Mouse (Mus musculus) neural tube, embryonic 13.5 days (tissue): ENCODE results near the gene Map3k1. TPM values are rescaled to one million over a fixed set of nuclear protein-coding genes. Genes with fewer than 3 reads are reported as not detected.

Source experiments
- ATAC-seq: fragments of 200-750 bp; cut with Nextera tagmentation; 2 replicates; pipeline ENCODE4 v1.8.0; 2017; ENCODE audit warnings: low read depth, mild to moderate bottlenecking, moderate TSS enrichment, moderate library complexity
- H3K27ac ChIP-seq: fragments of 300-500 bp; sonication (generic); replicated peaks from 2 replicates; pipeline ENCODE4 v1.5.1; 2015; ENCODE audit warnings: moderate library complexity, mild to moderate bottlenecking, inconsistent platforms
- H3K27me3 ChIP-seq: fragments of 300-500 bp; sonication (generic); 2 replicates; pipeline ENCODE4 v1.6.1; 2015; ENCODE audit warnings: mild to moderate bottlenecking, inconsistent platforms
- H3K36me3 ChIP-seq: fragments of 300-500 bp; sonication (generic); 2 replicates; pipeline ENCODE4 v1.6.1; 2015; ENCODE audit warnings: mild to moderate bottlenecking, inconsistent platforms
- H3K4me1 ChIP-seq: fragments of 300-500 bp; sonication (generic); replicated peaks from 2 replicates; pipeline ENCODE4 v1.6.1; 2015; ENCODE audit warnings: inconsistent platforms
- H3K4me2 ChIP-seq: fragments of 300-500 bp; sonication (generic); 2 replicates; pipeline ENCODE4 v1.6.1; 2015; ENCODE audit warnings: inconsistent platforms, mild to moderate bottlenecking, moderate library complexity
- H3K4me3 ChIP-seq: fragments of 300-500 bp; sonication (generic); 2 replicates; pipeline ENCODE4 v1.5.1; 2015; ENCODE audit warnings: mild to moderate bottlenecking, inconsistent platforms
- H3K9ac ChIP-seq: fragments of 300-500 bp; sonication (generic); 2 replicates; pipeline ENCODE4 v1.6.1; 2015; ENCODE audit warnings: moderate library complexity, mild to moderate bottlenecking, inconsistent platforms
- H3K9me3 ChIP-seq: fragments of 300-500 bp; sonication (generic); 2 replicates; pipeline ENCODE4 v1.6.1; 2016; ENCODE audit warnings: inconsistent platforms
- WGBS: fragments of 180-500 bp; shearing (Covaris S2); methylation state at CpG from one replicate; pipeline ENCODE4 v1.1.7; 2015; 5-methylcytosine and 5-hydroxymethylcytosine counted together
- polyA plus RNA-seq: library from polyadenylated mRNA; unstranded; fragments of >200 nt; fragmentation: Nextera tagmentation; extraction: Ambion mirVana; gene quantifications from 2 replicates; pipeline ENCODE4 v1.2.1, GENCODE M21; 2015

Gene Map3k1
- polyA plus RNA-seq, 1 experiment from 2014 or later = 12.2 TPM

DNA sequence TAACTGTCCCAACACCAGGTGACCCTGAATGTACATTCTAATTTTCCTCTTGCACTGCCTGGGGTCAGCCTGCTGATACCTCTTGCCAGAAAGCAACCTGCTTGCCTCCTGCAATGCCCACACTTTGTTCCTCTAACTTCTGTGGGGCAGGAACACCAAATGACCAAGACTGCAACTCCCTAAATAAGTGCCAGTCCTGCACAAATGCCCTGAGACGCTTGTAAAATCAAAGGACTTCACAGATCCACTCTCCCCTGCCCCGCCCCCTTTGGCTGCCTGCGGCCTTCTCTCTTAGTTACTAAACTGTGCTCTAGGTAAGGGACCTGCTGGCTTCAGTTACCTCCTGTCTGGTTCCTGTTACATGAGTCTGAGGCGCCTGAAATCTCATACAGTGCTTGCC lies 7.9 kb downstream of the Map3k1 start:
- Histone ChIP-seq H3K4me2 (no peak overlapping the region), H3K9me3 (no peaks in the 10 kb centered on the region), H3K4me1 (peaks cover 89% of the 10 kb centered on the region), H3K27me3 (no peaks in the 10 kb centered on the region), H3K4me3 (no peak overlapping the region), H3K9ac (no peak overlapping the region), H3K36me3 (no peaks in the 10 kb centered on the region), H3K27ac (no peak overlapping the region)
- ATAC-seq = no peak
- 41% methylated on average over 4 of the region's 4 CpGs for WGBS

DNA sequence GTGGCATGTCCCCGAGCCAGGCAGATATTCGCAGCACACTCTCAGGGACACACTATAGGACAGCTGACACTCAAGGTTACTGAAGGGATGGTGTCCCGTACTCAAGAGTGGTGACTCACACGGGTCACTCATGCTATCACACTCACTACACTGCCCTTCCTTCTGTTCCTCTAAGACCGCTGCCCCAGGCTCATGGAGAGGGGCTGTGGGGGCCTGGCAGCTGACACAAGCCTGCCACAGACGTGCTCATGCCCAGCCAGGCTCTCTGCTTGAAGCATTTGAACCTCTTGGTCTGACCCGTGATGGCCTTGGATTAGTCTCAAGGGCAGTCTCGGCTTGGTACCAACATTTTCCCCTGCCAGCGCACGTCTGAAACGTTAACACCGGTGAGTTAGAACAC lies 10.7 kb downstream of the Map3k1 start:
- Histone ChIP-seq H3K9me3 (no peaks in the 10 kb centered on the region), H3K4me1 (peaks cover 75% of the 10 kb centered on the region), H3K27ac (no peak overlapping the region), H3K27me3 (no peaks in the 10 kb centered on the region), H3K4me2 (no peak overlapping the region), H3K36me3 (no peaks in the 10 kb centered on the region), H3K9ac (0 out of 2 replicates have a peak overlapping the region, but pooled peaks have one; percentile 17), H3K4me3 (no peak overlapping the region)
- no peak for ATAC-seq
- WGBS = 68% methylated on average over 12 of the region's 12 CpGs

DNA sequence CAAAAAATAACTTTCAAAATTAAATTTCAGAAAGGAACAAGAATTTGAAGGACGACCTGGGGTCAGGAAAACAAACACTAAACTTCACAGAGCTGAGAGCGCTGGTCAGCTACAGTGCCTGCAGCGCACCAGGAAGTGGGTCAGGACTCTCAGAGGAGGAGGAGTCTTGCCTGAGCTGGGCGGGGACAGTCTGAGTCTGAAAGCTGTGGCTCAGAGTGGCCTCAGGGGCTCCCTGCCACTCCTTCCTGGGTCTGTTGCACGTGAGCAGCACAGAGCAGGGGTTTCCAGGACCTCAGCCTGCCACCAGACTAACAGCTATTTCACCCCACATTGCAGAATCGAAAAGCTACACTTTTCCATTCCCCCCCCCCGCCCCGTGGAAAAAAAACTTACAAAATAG lies 11.8 kb downstream of the Map3k1 start:
- H3K4me1 ChIP-seq = peaks cover 76% of the 10 kb centered on the region
- no peak overlapping the region for H3K9ac ChIP-seq
- no peak overlapping the region for H3K4me2 ChIP-seq
- no peak overlapping the region for H3K4me3 ChIP-seq
- no peaks in the 10 kb centered on the region for H3K36me3 ChIP-seq
- no peaks in the 10 kb centered on the region for H3K9me3 ChIP-seq
- no peak overlapping the region for H3K27ac ChIP-seq
- peak; percentile 70; the same call in 1 of the 2 replicates for ATAC-seq
- WGBS = 13% methylated on average over 8 of the region's 8 CpGs
- H3K27me3 ChIP-seq = no peaks in the 10 kb centered on the region

DNA sequence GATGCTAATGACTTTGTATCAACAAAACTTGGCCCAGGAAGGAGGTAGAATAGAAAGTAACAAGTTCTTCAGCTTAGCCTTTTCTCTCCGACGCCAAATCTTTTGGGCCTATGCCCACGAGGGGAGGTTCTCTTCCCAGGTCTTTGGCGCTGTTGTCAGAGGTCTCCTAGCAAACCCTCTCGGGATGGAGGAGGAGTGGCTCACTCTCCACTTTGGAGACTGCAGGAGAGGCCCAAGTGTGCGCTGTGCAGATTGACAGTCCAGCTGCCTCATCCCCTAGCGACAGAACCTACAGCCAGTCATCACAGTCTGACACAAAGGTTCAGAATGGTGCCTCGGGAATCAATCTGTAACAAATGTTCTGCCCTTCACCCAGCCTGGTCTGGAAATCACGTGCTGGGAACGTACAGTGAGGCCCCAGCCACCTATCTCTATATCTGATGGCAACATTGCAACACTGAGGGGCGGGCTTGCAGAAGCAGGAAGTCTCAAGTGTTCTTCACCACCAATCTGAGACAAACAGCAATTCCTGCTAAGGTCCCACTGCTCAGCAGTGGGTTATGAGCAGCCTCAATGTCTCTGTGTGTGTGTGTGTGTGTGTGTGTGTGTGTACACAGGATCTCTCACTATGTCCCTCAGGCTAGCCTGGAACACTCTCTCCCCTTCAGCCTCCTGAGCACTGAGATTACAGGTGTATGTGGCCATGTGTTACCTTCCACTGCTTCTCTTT lies 12.4 kb downstream of the Map3k1 start:
- H3K4me1 ChIP-seq = peaks cover 76% of the 10 kb centered on the region
- no peak overlapping the region for H3K4me2 ChIP-seq
- H3K36me3 ChIP-seq = no peaks in the 10 kb centered on the region
- no peaks in the 10 kb centered on the region for H3K27me3 ChIP-seq
- peak; percentile 42; the same call in 1 of the 2 replicates for ATAC-seq
- H3K9me3 ChIP-seq = no peaks in the 10 kb centered on the region
- no peak overlapping the region for H3K27ac ChIP-seq
- H3K4me3 ChIP-seq = no peak overlapping the region
- no peak overlapping the region for H3K9ac ChIP-seq
- 63% methylated on average over 11 of the region's 11 CpGs for WGBS

DNA sequence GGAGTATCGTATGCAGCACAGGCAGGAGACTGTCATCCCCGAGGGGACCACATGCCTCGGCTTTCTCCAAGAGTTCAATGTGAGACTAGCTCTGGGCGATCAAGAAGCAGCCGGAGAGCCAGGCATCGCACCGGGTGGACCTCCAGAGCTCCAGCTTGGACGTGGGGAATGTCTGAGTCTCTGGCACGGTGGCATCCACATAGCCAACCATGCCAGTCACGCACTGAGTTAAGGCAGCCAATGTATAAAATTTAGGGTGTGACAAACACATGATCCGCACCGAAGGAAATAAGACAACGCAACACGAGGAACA lies 15.9 kb downstream of the Map3k1 start:
- no peaks in the 10 kb centered on the region for H3K36me3 ChIP-seq
- no peak overlapping the region for H3K9ac ChIP-seq
- H3K9me3 ChIP-seq = no peaks in the 10 kb centered on the region
- ATAC-seq = no peak
- 88% methylated on average over 14 of the region's 14 CpGs for WGBS
- no peaks in the 10 kb centered on the region for H3K27me3 ChIP-seq
- H3K4me1 ChIP-seq = peaks cover 78% of the 10 kb centered on the region
- no peak overlapping the region for H3K4me2 ChIP-seq
- no peak overlapping the region for H3K27ac ChIP-seq
- no peak overlapping the region for H3K4me3 ChIP-seq

DNA sequence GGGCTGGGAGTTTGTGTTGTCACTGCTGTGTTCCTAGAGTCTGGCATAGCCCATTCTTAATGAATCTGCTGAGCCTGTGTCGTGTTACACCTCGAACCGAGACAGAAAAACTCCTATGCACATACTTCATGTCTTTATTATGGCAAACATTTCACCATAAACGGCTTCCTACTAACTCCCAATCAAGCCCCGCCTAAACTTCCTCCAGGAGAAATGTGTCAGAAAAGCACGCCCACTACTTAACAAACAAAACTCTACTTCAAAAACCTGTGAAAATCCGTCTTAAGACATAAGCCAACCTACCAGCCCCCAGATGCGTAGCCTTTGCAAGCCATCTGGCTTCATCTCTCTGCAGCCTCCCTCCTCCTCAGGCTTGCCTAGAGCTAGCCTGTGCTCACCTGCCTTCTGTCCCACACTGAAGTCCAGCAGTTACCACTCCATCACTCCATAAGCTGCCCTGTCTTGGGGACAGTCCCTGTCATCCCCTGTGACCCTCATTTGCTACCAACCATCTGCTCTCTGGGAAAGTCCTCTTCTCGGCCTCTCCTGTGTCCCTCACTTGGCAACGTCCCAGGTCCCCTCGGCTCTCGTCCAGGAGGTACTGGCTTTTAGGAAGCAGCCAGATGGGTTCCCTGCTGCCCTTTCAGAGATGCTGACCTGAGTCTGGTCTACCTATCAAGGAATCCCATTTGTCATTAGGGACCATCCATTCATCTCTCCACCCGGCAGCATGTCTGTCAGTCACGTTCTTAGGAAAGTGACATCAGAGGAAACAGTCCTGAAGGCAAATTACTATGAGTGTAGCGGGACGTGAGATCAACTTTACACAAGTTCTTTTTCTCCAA lies 16.4 kb downstream of the Map3k1 start:
- H3K4me3 ChIP-seq = no peak overlapping the region
- WGBS = 68% methylated on average over 16 of the region's 16 CpGs
- no peaks in the 10 kb centered on the region for H3K36me3 ChIP-seq
- no peak for ATAC-seq
- no peak overlapping the region for H3K4me2 ChIP-seq
- peaks cover 75% of the 10 kb centered on the region for H3K4me1 ChIP-seq
- H3K27me3 ChIP-seq = no peaks in the 10 kb centered on the region
- H3K9me3 ChIP-seq = no peaks in the 10 kb centered on the region
- H3K9ac ChIP-seq = no peak overlapping the region
- H3K27ac ChIP-seq = no peak overlapping the region

DNA sequence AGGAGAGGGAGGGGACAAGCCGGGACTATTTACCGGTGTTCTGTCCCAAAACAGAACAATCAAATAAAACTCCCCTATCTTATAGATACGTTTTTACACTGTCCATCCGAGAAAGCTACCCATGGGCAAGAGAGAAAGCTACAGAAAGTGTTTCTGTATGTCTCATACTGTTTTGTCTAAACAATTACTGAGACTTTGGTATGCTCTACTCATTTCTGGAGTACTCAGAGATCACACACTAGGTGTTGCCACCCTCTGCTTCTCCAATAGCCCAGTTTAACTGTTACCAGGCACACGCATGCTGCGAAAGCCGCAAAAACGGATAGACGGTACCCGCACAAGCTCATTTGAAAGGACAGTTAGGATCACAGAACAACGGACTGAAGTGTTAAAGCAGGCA lies 17.2 kb downstream of the Map3k1 start:
- H3K4me1 ChIP-seq = peaks cover 68% of the 10 kb centered on the region
- ATAC-seq = no peak
- no peak overlapping the region for H3K4me2 ChIP-seq
- no peak overlapping the region for H3K4me3 ChIP-seq
- no peaks in the 10 kb centered on the region for H3K27me3 ChIP-seq
- no peak overlapping the region for H3K27ac ChIP-seq
- no peak overlapping the region for H3K9ac ChIP-seq
- WGBS = 83% methylated on average over 11 of the region's 11 CpGs
- H3K36me3 ChIP-seq = no peaks in the 10 kb centered on the region
- no peaks in the 10 kb centered on the region for H3K9me3 ChIP-seq

DNA sequence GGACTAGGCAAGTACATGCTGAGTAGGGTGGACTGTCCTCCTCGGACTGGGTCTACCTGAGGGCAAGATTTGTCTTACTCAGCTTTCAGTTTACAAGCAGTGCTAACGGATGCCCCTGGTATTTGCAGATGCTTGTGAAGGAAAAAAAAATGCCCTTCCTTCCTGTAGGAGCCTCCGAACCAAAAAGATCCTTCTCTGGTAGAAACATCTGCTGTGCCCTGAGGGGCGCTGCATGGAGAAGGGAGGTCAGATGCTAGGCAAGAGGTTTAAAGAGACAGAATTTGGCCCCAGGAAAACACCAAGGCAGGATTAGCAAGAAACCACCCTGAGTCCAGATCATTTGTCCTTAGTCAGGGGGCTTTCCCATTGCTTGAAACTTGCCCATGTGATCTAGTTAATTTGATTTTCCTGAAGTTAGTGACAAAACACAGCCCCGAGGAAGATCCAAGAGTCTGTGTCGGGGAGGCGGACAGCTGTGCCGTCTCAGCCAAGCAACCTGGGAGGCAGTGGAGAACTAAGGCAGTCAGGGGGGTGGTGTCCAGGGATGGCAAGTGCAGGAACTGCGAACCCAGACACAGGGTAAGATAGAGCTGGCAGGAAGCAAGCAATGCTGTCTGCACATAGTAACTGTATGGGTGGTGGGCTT lies 19.2 kb downstream of the Map3k1 start:
- Histone ChIP-seq H3K4me1 (peaks cover 57% of the 10 kb centered on the region), H3K9ac (peak overlapping the region; percentile 41; the same call in 1 of the 2 replicates), H3K4me3 (no peak overlapping the region), H3K4me2 (no peak overlapping the region), H3K27ac (no peak overlapping the region), H3K27me3 (no peaks in the 10 kb centered on the region), H3K36me3 (no peaks in the 10 kb centered on the region), H3K9me3 (no peaks in the 10 kb centered on the region)
- no peak for ATAC-seq
- 42% methylated on average over 9 of the region's 9 CpGs for WGBS

DNA sequence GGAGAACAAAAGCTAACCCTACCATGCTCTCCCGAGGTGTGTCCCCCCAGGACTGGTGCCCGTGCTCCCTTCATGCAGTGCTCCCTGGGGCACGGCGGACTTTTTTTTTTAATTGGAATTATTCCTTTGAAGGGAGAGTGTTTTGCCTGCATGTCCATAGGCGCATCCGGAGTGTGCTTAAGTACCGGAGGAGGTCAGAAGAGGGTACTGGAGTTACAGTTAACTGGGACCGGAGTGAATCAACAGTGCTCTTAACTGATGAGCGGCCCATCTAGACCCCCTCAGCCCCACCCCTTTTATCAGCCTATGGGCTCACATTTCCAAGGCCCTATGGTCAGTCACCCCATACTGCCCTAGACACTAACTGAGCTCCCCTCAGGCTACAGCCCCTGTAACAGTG lies 19.9 kb downstream of the Map3k1 start:
- Histone ChIP-seq H3K4me1 (peaks cover 57% of the 10 kb centered on the region), H3K4me2 (0 out of 2 replicates have a peak overlapping the region, but pooled peaks have one; percentile 14), H3K27me3 (no peaks in the 10 kb centered on the region), H3K9me3 (no peaks in the 10 kb centered on the region), H3K9ac (no peak overlapping the region), H3K27ac (no peak overlapping the region), H3K4me3 (no peak overlapping the region), H3K36me3 (no peaks in the 10 kb centered on the region)
- no peak for ATAC-seq
- 71% methylated on average over 9 of the region's 9 CpGs for WGBS

DNA sequence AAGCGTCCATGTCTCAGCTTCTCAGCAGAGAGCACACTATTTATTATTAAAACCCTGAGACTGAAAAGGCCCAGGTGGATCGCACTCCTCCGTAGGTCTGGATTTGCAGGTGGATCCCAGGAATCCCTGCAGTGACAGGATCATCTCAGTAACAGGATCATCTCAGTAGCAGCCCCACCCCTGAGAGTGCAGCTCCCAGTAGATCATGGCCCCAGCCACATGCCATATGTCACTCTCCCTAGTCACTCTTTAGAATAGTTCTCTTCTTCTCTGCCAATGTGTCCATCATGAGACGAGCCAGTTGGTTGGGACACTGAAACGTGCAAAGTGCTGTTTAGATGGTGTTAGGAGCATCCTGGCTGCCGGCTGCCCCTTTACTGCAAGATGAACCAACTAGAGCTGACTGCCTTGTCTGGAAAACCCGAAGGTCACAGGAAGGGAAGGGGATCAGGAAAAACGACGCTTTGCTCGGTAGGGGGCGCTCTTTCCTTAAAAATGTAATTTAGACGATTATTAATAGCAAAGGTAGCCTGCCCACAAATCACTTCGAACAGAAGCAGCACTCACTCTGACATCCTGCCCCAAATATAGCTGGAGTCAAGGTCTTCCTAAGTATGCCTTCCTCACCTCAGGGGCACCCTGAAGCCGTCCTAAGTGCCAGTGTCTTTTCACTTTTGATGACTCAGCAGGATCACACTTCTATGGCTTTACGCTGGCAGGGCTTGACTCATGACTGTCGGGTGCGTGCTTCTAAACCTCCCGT lies 20.8 kb downstream of the Map3k1 start:
- Histone ChIP-seq H3K4me2 (peak overlapping the region; percentile 14; the same call in 1 of the 2 replicates), H3K27me3 (no peaks in the 10 kb centered on the region), H3K4me3 (no peak overlapping the region), H3K9me3 (no peaks in the 10 kb centered on the region), H3K27ac (no peak overlapping the region), H3K4me1 (peaks cover 52% of the 10 kb centered on the region), H3K9ac (no peak overlapping the region), H3K36me3 (no peaks in the 10 kb centered on the region)
- peak; percentile 44 for ATAC-seq
- WGBS = 33% methylated on average over 18 of the region's 18 CpGs

DNA sequence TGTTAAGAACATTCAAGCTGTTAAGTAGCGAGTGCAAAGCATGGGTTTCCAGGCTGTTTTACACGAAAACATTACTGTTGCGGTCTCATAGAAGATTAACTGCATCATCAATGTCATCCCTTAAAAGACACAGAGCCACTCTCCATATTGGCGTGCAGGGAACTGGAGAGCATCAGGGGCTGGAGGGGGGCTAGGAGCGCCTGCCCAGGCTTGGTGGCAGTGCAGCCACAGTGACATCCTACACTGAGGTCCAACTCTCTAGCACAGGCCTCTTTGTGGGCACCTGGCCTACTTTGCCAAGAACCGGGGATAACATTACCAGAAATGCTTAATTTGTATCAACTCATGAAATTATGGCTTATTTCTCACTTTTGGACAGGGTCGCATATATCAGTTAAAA lies 22.2 kb downstream of the Map3k1 start:
- WGBS = 87% methylated on average over 7 of the region's 7 CpGs
- no peaks in the 10 kb centered on the region for H3K9me3 ChIP-seq
- ATAC-seq = no peak

DNA sequence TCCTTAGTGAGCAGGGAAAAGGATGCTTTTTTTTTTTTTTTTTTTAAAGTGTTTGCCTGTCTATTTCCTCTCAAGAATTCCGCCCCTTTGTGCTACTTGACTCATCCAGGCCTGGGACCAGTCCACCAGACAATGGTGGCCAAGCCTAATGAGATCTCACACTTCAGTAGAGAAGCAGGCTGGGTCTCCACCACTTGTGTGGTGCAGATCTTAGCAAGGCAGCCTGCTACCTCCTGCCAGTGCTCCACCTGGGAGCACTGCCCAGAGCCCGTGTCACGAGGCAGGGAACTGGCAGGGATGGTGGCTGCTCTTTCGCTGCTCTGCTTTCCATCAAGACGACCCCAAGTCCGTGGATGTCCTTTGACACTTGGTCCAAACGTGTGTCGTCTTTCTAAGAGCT lies 25.3 kb downstream of the Map3k1 start:
- Histone ChIP-seq H3K9ac (no peak overlapping the region), H3K27ac (no peak overlapping the region), H3K4me1 (peaks cover 13% of the 10 kb centered on the region), H3K9me3 (no peaks in the 10 kb centered on the region), H3K36me3 (no peaks in the 10 kb centered on the region), H3K4me2 (no peak overlapping the region), H3K27me3 (no peaks in the 10 kb centered on the region), H3K4me3 (no peak overlapping the region)
- 91% methylated on average over 8 of the region's 8 CpGs for WGBS
- no peak for ATAC-seq

More for the DNA sequence above, 22.2 kb downstream of the Map3k1 start:
- Histone ChIP-seq H3K27ac (no peak overlapping the region), H3K36me3 (no peaks in the 10 kb centered on the region), H3K4me1 (peaks cover 39% of the 10 kb centered on the region), H3K4me2 (no peak overlapping the region), H3K27me3 (no peaks in the 10 kb centered on the region), H3K9ac (no peak overlapping the region), H3K4me3 (no peak overlapping the region)
